Mouse (Mus musculus) olfactory bulb, adult 2 months (tissue): Measurements from ENCODE around the gene Tor1b. TPM values are rescaled to one million over a fixed set of nuclear protein-coding genes. Genes with fewer than 3 reads are reported as not detected.

Source experiments
- H3K27ac ChIP-seq: fragments of 200-500 bp; 2 replicates; pipeline ENCODE4 v1.5.1; 2012; ENCODE audit warnings: low read depth, low read length; ENCODE audit not compliant: insufficient read depth
- H3K4me1 ChIP-seq: fragments of 200-500 bp; 2 replicates; pipeline ENCODE4 v1.6.1; 2012; ENCODE audit warnings: low read length; ENCODE audit not compliant: control insufficient read depth, insufficient read depth
- H3K4me3 ChIP-seq: fragments of 200-500 bp; 2 replicates; pipeline ENCODE4 v1.5.1; 2012; ENCODE audit warnings: mild to moderate bottlenecking, low read depth, low read length, moderate library complexity; ENCODE audit not compliant: insufficient read depth
- CTCF ChIP-seq: fragments of 200-500 bp; IDR thresholded peaks from 2 replicates; pipeline ENCODE4 v1.5.1; 2012; ENCODE audit warnings: low read depth, mild to moderate bottlenecking, low read length, moderate library complexity; ENCODE audit not compliant: insufficient read depth
- POLR2A ChIP-seq: fragments of 200-500 bp; IDR thresholded peaks from 2 replicates; pipeline ENCODE4 v1.6.1; 2012; ENCODE audit warnings: mild to moderate bottlenecking, low read depth, low read length, moderate library complexity; ENCODE audit not compliant: insufficient read depth
- WGBS: fragments of 180-500 bp; shearing (Covaris S2); methylation state at CpG from one replicate; pipeline ENCODE4 v1.1.7; 2018; 5-methylcytosine and 5-hydroxymethylcytosine counted together
- polyA plus RNA-seq: library from polyadenylated mRNA; stranded (reverse); fragments of >200 nt; gene quantifications from 2 replicates; pipeline ENCODE4 v1.2.4, GENCODE M21; 2012; ENCODE audit warnings: low replicate concordance; ENCODE audit not compliant: missing spikeins, insufficient read depth, insufficient read length

The Tor1b gene
- polyA plus RNA-seq, 1 experiment = not detected

- peak overlapping the region; percentile 61 for H3K4me3 ChIP-seq
- H3K27ac ChIP-seq = no peak overlapping the region
- TF ChIP-seq POLR2A (no peak), CTCF (peak; percentile 92)
- H3K4me1 ChIP-seq = no peaks in the 10 kb centered on the region; the same call in 1 of the 2 replicates
- WGBS = 15% methylated on average over 16 of the region's 16 CpGs
These were observed 10.2 kb upstream of the Tor1b start for GRCm38 (mm10) chr2:30942603-30943011.

- TF ChIP-seq POLR2A = no peak
- no peak for TF ChIP-seq CTCF
- Histone ChIP-seq H3K4me3 (peak overlapping the region; percentile 14; the same call in 1 of the 2 replicates), H3K4me1 (peaks cover 25% of the 10 kb centered on the region), H3K27ac (peak overlapping the region; percentile 72)
- WGBS = 25% methylated on average over 5 of the region's 5 CpGs
These were observed 319 bp upstream of the Tor1b start for GRCm38 (mm10) chr2:30952457-30952823.

DNA sequence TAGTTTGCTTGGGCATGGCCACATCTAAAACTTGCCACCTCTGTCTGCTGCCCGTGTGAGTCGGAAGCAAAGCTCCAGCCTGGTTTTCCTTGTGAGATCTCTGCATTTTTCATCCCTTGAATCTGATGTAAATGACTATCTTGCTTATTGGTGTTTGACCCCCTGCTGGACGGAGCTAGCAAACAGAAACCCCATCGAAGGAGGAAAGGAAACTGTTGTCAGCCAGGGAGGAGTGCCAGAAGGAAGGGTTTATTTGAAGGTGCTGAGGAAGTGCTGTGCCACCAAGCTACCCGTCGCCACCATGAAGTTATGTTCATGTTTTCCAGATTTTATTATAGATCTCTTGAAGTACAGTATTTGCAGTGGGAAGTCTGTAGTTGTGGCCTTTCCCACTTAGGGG, 2.0 kb downstream of the Tor1b start:
- WGBS = 48% methylated on average over 6 of the region's 6 CpGs
- Histone ChIP-seq H3K27ac (no peak overlapping the region), H3K4me3 (peak overlapping the region; percentile 6; the same call in 1 of the 2 replicates), H3K4me1 (peaks cover 28% of the 10 kb centered on the region)
- TF ChIP-seq CTCF (no peak), POLR2A (no peak)

DNA sequence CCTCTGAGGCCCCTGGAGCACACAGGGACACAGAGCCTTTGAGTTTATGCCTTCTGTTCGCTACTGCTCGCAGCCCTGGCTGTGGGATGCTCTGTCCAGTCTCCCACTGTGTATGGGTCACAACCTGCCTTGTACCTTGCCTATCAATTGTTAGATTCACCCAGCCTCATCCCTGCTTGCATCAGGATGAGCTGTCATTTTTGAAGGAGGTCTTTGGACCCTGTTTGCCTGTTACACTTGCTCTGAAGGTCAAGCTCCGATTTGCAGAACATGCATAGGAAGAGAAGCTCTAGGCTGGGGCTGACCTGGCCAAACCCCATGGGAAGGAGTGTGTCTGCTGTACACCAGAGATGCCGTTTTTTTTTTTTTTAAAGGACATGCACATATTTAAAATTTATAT, 4.8 kb downstream of the Tor1b start:
- WGBS = 84% methylated on average over 4 of the region's 4 CpGs
- Histone ChIP-seq H3K4me1 (peaks cover 28% of the 10 kb centered on the region), H3K4me3 (no peak overlapping the region), H3K27ac (no peak overlapping the region)
- no peak for TF ChIP-seq POLR2A
- no peak for TF ChIP-seq CTCF

DNA sequence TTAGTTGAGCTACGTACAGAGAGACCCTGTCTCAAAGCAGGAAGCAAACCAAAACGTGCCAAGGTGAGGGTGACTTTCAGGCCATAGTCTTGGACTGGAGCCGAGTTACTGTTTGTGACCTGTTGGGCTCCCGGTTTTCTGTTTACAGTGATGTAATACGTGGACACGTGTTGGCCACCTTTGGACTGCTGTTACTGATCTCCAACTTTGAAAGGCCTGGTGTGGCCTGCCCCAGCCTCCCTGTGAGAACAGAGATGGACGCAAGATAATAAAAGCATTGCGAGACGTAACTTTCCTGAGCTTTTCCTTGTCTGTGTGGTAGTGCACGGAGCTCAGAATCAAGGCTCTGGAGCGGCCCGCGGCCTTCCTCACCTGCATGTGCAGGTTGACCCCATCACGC, 6.0 kb downstream of the Tor1b start:
- Histone ChIP-seq H3K4me1 (peaks cover 25% of the 10 kb centered on the region), H3K27ac (no peak overlapping the region), H3K4me3 (no peak overlapping the region)
- TF ChIP-seq CTCF (no peak), POLR2A (no peak)
- WGBS = 89% methylated on average over 14 of the region's 14 CpGs

- H3K4me1 ChIP-seq = peaks cover 27% of the 10 kb centered on the region
- H3K4me3 ChIP-seq = no peak overlapping the region
- TF ChIP-seq CTCF (no peak), POLR2A (no peak)
- WGBS = 42% methylated on average over 5 of the region's 5 CpGs
- no peak overlapping the region for H3K27ac ChIP-seq
These were observed 7.1 kb downstream of the Tor1b start for GRCm38 (mm10) chr2:30959856-30960255.

DNA sequence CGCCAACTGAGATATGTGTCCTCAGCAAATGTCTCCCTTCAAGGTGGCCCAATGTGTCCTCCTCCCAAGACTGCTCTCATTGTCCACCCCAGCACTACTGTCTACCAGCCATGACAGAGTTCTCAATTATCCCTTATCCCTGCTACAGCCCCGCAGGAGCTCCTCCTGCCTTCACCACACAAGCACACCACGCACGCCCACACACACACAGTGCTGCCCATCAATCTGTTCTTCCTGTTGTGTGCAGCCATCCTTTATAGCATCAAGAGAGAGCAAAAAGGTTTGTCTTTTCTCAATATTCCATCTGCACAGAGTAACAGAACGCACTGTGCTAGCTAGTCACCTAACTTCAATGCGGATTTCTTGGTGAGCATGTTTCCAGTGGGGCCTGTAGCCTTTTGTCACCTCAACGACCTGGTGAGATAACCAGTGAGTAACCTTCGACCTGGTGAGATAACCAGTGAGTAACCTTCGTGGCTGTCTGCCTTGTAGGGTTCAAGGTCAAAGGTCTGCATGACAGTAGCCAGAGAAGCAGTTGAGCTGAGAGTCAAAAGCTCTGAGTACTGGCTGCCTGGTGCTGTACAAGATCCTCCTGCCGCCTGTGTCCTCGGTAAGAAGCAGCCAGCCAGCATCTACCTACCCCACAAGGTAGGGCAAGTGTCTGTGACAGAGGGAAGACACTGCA, 10.0 kb downstream of the Tor1b start:
- Histone ChIP-seq H3K4me3 (no peak overlapping the region), H3K27ac (no peak overlapping the region), H3K4me1 (peaks cover 27% of the 10 kb centered on the region)
- WGBS = 86% methylated on average over 11 of the region's 11 CpGs
- TF ChIP-seq CTCF (no peak), POLR2A (no peak)

- WGBS = 85% methylated on average over 8 of the region's 8 CpGs
- H3K4me1 ChIP-seq = peaks cover 25% of the 10 kb centered on the region
- no peak for TF ChIP-seq CTCF
- H3K4me3 ChIP-seq = no peak overlapping the region
- H3K27ac ChIP-seq = no peak overlapping the region
These were observed 12.9 kb downstream of the Tor1b start for GRCm38 (mm10) chr2:30965627-30966026.

DNA sequence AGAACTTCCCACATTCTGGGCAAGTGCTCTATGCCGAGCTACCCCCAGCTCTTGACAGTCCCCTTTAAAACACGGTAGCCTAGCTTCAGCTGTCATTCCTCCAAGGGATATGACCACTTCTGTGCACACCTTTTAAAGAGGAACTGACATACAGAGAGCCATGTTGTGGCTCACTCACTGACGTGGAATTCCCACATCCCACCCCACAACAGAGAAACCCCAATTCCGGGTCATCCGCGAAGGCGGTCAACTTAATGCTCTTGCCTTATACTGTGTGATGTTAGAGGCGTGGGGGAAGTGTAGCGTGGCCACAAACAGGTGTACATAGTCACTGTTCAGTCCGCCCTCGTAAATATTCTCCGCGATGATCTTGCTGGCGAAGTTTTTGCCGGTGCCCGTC, 14.1 kb downstream of the Tor1b start:
- Histone ChIP-seq H3K4me3 (peak overlapping the region; percentile 77), H3K27ac (no peak overlapping the region), H3K4me1 (peaks cover 25% of the 10 kb centered on the region)
- TF ChIP-seq CTCF (no peak), POLR2A (no peak)
- 15% methylated on average over 16 of the region's 16 CpGs for WGBS
